In the genomic region with DNA sequence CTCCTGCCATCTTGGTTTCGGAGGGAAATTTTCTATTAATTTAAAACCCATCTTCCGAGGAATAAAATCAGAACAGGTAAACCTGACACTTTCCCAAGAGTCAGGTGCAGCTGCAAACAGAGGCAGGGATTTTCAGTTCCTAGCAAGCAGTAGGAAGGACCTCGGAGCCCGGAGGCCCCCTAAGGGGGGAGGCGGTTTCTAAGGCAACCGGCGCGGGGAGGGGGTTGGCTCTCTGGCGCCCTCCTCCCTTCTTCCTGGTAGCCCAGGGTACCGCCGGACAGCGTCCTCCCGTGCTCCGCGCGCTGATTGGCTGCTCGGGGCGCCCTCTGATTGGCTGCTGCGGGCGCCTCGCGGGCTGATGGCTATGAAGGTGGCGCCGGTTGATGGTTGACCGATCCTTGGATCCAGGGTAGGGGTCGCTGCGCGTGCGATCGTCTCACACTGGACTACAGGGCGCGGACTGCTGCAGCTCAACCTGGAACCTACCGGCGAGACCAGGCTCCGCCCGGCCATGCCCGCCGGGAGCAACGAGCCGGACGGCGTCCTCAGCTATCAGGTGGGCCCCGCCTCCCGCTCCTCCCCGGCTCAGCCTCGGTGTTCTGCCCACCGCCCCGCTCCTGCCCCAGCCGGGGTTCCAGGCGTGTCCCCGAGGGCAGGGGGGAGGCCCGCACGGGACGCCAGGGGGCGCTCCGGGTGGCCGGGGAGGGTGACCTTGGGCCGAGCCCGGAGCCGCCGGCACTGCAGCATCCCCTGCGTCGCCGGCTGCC, we compare ENCODE assay signal across 8 mouse cellular contexts. TPM values are rescaled to one million over a fixed set of nuclear protein-coding genes. Genes with fewer than 3 reads are reported as not detected.
A peak's percentile ranks its signal among the peaks of the same experiment; 100 is the strongest.
DNase-seq lines count a peak whose midpoint lies in the region; TF ChIP-seq lines count a peak whose summit lies in the region.

TSS of gene Slc4a8 (plus strand) at position 329 of the 767 bp plus-strand sequence.

- peak; percentile 80 for DNase-seq in WW6 (ENCODE audit: low read depth, low spot score)
- DNase-seq in gastrocnemius, postnatal 10 days: peak; percentile 76
- peak; percentile 94 for DNase-seq in induced T-regulatory cell, adult 2 months (ENCODE audit: low read depth)
- peak; percentile 83 to 95 for DNase-seq in left cerebral cortex, adult 9 months (ENCODE audit: low spot score in 2 of 2)
- peak; percentile 95 for DNase-seq in right cerebral cortex, adult 2 months (ENCODE audit: low spot score in 2 of 2)
- DNase-seq in urinary bladder, postnatal 10 days (ENCODE audit: low spot score): peak; percentile 65

- peaks cover 80% of the 10 kb centered on the region for H3K27me3 ChIP-seq in megakaryocyte, embryonic 14.5 days (replicated peaks)

- H3K36me3 ChIP-seq in megakaryocyte, embryonic 14.5 days (replicated peaks; ENCODE audit: low read length): no peaks in the 10 kb centered on the region

- H3K4me3 ChIP-seq in cortical plate, adult 2 months (ENCODE audit: insufficient read depth, low read length): peak within 1 kb of the TSS; percentile 66
- H3K4me3 ChIP-seq in megakaryocyte, embryonic 14.5 days (replicated peaks): peak within 1 kb of the TSS; percentile 93

- no peak for TF ChIP-seq POLR2A in cortical plate, adult 2 months (IDR thresholded peaks at IDR 0.05; ENCODE audit: extremely low read depth, insufficient read depth, low read length)

- peak within 1 kb of the TSS; percentile 47 for H3K27ac ChIP-seq in cortical plate, adult 2 months (ENCODE audit: insufficient read depth, low read length)

- no peaks in the 10 kb centered on the region for H3K9me3 ChIP-seq in megakaryocyte, embryonic 14.5 days

- H3K4me1 ChIP-seq in cortical plate, adult 2 months (ENCODE audit: control insufficient read depth, insufficient read depth, low read length): peaks cover 2% of the 10 kb centered on the region; the same call in 1 of the 2 replicates
- peaks cover 34% of the 10 kb centered on the region for H3K4me1 ChIP-seq in megakaryocyte, embryonic 14.5 days

- 0 out of 2 replicates have a peak, but pooled peaks have one; percentile 12 for TF ChIP-seq CTCF in cortical plate, adult 2 months (IDR thresholded peaks at IDR 0.05; ENCODE audit: extremely low read depth, insufficient read depth, low read length)

RNA-seq across cellular contexts. Expression of gene Slc4a8, which starts in this region (rescaled TPM):
- polyA plus RNA-seq in cortical plate, adult 2 months (2012; rRNA removed): 31.4 and 36.0 TPM in 2 replicates
- 1 to 10 TPM; 1.7 to 2.4 TPM for total RNA-seq in gastrocnemius, postnatal 10 days (2021)
- polyA plus RNA-seq in megakaryocyte, embryonic 14.5 days (2012; ENCODE audit: insufficient read depth, low replicate concordance): 0.02 TPM in 1 of 2 replicates, not detected in the other

Comparison
In these comparisons a context has a peak if more than half of its experiments do, and no peak if none do; other contexts are left out.
1. Peak in every context shown above with its lines: DNase-seq, H3K4me3 ChIP-seq and H3K27ac ChIP-seq.
2. RNA of gene Slc4a8 (polyA plus RNA-seq): 31.4 to 36.0 TPM in cortical plate, adult 2 months; 0.02 TPM in megakaryocyte, embryonic 14.5 days; every median in the first group is over 10 times any median in the second.